ENCODE assay signal across 8 mouse cellular contexts in genomic region chr5:121618592-121619513, GRCm38 (mm10). TPM values are rescaled to one million over a fixed set of nuclear protein-coding genes. Genes with fewer than 3 reads are reported as not detected.
DNase-seq lines count a peak whose midpoint lies in the region; ATAC-seq and TF ChIP-seq lines count a peak whose summit lies in the region.

Gene Acad12, minus strand, starts transcription at chr5:121618938.

- intact Hi-C loops in gastrocnemius, adult 2 months (cut with DNase I): loop anchor here (1.0 kb wide), 1 partner anchor 58 kb away; no protein-coding TSS in a partner anchor

- peaks cover 7% of the 10 kb centered on the region for H3K4me1 ChIP-seq in hindbrain, embryonic 16.5 days (ENCODE audit: control insufficient read depth, insufficient read depth, low read depth, low read length)

- peak within 1 kb of the TSS; percentile 84 for H3K4me2 ChIP-seq in hindbrain, embryonic 16.5 days (ENCODE audit: low read length)

- H3K27me3 ChIP-seq in hindbrain, embryonic 16.5 days (replicated peaks; ENCODE audit: control insufficient read depth, insufficient read depth, low read length): no peaks in the 10 kb centered on the region

- H3K36me3 ChIP-seq in hindbrain, embryonic 16.5 days (ENCODE audit: control insufficient read depth, insufficient read depth, low read length): no peaks in the 10 kb centered on the region

- peak; percentile 93 for DNase-seq in gastrocnemius, adult 2 months
- peak; percentile 49 for DNase-seq in left cerebral cortex, adult 11 months (ENCODE audit: low spot score)
- DNase-seq in lung, postnatal 4 days: peak; percentile 88 to 90
- peak; percentile 86 for DNase-seq in retina, postnatal 7 days (ENCODE audit: low read depth, low spot score)
- DNase-seq in urinary bladder, adult 18-20 months (ENCODE audit: low spot score in 2 of 2): peak; percentile 70 to 75

- peak within 1 kb of the TSS; percentile 98 for H3K27ac ChIP-seq in gastrocnemius, adult 2 months
- peak within 1 kb of the TSS; percentile 86 for H3K27ac ChIP-seq in hindbrain, embryonic 16.5 days (ENCODE audit: low read depth, low read length)

- H3K4me3 ChIP-seq in gastrocnemius, adult 2 months: peak within 1 kb of the TSS; percentile 95
- H3K4me3 ChIP-seq in hindbrain, embryonic 16.5 days (ENCODE audit: low read length): peak within 1 kb of the TSS; percentile 79

- H3K9me3 ChIP-seq in hindbrain, embryonic 16.5 days (ENCODE audit: control insufficient read depth, low read length): no peaks in the 10 kb centered on the region

- TF ChIP-seq CTCF in gastrocnemius, adult 2 months (IDR thresholded peaks at IDR 0.05): peak; percentile 17; the same call in 1 of the 2 replicates

- ATAC-seq in activated CD4-positive, CD25-positive, alpha-beta regulatory T cell, adult 4 months: peak; percentile 60
- ATAC-seq in common myeloid progenitor, adult 5-6 weeks (replicated peaks; ENCODE audit: low read depth, poor library complexity, severe bottlenecking): peak; percentile 79
- peak; percentile 92 for ATAC-seq in hindbrain, embryonic 16.5 days

- H3K9ac ChIP-seq in hindbrain, embryonic 16.5 days (ENCODE audit: low read depth, low read length): peak within 1 kb of the TSS; percentile 85

- WGBS in hindbrain, embryonic 16.5 days: 1% methylated on average over 53 of the region's 58 CpGs

RNA-seq across cellular contexts. Expression of gene Acad12, which starts in this region (rescaled TPM):
- polyA plus RNA-seq in activated CD4-positive, CD25-positive, alpha-beta regulatory T cell, adult 4 months (2017; shearing (Covaris generic)): 1 to 10 TPM; 1.2 TPM
- 1.1 TPM in 2 replicates for total RNA-seq in common myeloid progenitor, adult 5-6 weeks (2017)
- 10 to 100 TPM; 23.3 to 34.5 TPM for total RNA-seq in gastrocnemius, adult 2 months (2021)
- polyA plus RNA-seq in hindbrain, embryonic 16.5 days (2015; fragmentation: Nextera tagmentation; extraction: Ambion mirVana): 2.0 and 2.6 TPM in 2 replicates

Comparison
In these comparisons a context has a peak if more than half of its experiments do, and no peak if none do; other contexts are left out.
1. Peak in every context shown above with its lines: DNase-seq, ATAC-seq, H3K4me3 ChIP-seq and H3K27ac ChIP-seq.
2. RNA of gene Acad12 (total RNA-seq): 23.3 to 34.5 TPM in gastrocnemius, adult 2 months; 1.1 TPM in common myeloid progenitor, adult 5-6 weeks; every median in the first group is over 10 times any median in the second.